Mouse (Mus musculus) NIH3T3 (cell line): ENCODE results near the gene Xxylt1.

ENCODE experiments used
- DNase-seq: peaks from one replicate; pipeline ENCODE4 v3.0.0-alpha.2; 2012; ENCODE audit warnings: low read depth

The Xxylt1 gene

DNA sequence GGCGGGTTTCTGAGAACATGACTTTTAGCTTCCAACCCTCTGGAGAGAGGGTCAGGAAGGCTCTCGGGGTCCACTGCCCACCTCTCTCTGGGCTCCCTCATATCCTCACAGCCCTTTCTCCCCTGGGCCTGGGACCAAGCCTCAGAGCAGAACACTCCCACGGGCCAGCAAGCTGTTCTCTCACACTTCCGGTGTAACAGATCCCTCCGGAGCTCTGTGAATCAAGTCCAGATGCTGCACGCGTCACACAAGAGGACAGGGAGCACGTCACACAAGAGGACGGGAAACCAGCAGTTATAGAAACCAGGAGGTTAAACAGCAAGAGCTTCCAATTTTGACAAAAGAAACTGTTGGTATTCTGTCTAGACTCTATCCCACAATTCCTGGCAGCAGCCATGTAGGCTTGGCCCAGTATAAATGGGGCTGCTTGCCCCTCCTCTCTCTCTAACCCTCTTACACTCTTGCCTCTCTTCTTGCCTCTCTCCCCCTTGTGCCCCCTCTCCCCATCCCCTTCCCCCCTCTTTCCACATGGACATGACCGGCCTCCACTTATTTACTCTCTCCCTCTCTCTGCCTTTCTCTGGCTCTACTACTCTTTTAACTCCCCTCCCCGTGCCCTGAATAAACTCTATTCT lies 19.9 kb downstream of the Xxylt1 start:
- no peak for DNase-seq

DNA sequence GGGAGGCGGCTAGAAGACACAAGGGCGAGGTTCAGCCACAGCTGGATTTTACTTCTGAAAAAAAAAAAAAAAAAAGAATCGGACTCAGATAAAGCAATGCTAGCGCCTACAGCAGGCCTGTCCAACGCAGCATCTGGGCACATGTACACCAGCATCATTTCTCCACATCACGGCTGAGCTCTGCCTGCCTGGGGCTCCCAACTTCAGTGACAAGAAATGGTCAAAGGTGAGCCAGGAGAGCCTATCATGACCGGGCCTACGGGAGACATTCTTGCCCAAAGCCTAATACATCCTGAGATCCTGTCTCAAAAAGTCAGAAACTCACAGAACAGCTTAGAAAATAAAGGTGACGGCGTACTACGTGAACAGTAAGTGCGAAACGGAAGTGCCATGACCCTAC lies 20.5 kb downstream of the Xxylt1 start:
- DNase-seq: no peak

DNA sequence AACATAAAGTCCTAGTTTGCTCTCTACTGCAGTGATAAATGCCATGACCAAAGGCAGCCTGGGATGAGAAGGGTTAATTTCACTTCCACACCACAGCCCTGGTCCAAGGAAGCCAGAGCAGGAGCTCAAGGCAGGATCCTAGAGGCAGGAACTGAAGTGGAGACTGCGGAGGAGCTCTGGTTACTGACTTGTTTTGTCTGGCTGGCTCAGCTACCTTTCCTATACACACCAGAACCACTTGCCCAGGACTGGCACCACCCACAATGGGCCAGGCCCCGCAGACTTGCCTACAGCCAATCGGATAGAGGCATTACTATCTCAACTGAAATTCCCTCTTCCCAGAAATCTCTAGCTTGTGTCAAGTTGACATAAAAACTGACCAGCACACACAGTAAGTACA lies 21.0 kb downstream of the Xxylt1 start:
- no peak for DNase-seq

GRCm38 (mm10) chr16:31059730-31060129 lies 21.5 kb downstream of the Xxylt1 start:
- DNase-seq: no peak

DNA sequence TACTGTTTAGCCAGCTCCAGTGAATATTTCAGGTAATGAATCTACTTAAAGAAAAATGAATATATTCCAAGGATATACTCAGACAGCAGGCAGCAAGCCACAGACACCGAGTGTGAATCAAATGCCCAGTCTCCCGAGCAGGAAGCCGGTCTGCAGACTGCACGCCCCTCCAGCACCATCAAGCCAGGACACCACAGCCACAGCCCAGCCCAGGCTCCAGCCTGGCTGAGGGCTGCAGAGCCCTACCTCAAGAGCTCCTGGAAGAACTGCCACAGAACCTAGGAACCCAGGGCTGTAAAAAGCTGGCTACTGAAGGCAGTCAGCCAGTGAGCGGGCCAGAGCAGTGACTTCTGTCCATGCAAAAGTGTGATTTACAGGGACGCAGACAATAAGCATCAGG lies 28.4 kb downstream of the Xxylt1 start:
- DNase-seq: no peak

DNA sequence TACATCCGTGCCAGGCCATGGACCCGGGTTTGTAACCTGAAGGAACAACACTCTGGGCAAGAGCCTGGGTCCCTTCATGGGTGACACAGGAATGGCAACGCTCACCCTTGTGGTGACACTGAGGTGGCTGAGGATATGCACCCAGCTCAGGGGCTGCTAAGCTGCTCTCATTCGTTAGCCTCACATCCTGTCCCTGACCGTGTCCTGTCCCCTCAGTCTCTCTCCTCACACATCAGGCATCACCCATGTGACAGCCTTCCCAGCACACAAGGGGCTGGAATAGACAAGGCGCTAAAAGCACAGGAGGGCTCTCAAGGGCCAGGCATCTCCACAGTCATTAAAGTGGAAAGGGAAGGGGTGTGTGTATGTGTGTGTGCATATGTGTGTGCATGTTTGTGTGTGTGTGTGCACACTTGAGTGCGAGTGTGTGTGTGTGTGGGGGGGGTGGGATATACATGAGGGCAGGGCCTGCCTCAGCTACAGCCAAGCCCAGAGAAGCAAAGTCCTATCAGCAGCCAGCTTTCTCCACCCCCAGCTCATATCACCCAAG lies 29.0 kb downstream of the Xxylt1 start:
- no peak for DNase-seq

DNA sequence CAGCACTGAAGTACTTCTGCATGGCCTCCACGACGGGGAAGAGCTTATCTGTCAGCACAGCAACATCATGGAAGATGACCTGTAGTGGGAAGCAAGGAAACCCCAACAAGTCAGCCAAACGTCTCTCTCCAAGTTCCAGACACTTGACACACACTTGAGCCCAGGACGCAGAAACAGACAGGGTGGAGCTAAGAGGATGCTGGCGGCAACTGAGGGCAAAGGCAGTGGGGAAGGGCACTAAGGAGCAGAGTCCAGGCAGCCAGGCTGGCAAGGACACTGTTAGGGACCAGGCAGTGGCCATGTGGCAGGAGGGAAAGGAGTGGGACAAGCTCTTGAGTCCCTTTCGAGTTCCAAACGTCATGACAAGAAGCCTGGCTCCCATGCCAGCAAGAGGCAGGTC lies 30.5 kb downstream of the Xxylt1 start:
- no peak for DNase-seq

GRCm38 (mm10) chr16:31048194-31048593 lies 33.0 kb downstream of the Xxylt1 start:
- DNase-seq: no peak

DNA sequence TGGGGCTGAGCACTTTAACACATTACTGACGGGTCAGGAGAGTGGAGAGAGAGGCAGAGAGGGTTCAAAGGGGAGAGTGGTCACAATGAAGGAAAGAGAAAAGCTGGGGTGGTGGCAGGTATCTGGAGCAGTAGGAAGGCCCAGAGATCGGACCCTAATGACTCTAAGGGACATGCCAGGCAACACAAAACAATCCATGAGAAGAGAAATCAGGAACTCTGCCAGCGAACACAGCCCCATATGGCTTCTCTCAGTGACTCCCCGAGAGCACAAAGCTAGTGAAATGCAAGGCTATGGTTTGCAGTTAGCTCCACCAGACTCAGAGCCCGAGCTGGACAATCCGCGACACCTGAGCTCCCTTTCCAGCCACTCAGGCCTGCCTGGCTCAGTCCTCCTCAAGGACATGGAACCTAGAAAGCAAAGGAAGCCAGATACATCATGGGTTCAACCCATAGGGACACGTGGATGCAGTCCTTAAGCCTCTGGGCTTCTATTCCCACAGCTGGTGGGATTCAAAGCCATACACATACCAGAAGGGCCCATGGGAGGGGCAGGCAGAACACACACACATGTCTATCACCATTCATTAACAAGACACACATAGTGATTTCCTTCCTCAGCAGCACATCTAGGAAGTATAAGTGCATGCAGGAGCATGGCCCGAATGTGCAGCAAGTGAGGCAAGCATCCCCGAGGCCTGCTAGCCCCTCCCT lies 33.9 kb downstream of the Xxylt1 start:
- DNase-seq: no peak

DNA sequence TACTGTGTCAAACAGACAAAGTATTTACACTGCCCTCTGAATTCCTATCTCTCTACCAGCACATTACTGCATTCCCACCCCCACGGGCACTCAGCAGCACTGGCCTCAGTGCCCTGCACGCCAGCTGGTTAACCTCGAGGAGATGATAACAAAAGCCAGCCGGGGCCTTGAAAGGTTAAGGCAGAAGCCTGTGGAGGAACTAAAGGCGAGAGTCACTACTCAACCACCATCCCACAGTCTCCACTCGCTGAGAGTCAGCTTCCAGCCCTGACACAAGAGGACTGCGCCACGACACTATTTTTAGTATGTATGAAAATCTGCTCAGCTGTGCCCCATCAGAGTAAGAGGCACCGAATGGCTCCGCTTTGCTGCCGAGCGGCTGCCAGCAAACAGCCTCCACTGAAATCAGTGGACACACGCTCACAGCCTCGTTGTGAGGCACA lies 35.0 kb downstream of the Xxylt1 start:
- no peak for DNase-seq

- DNase-seq: no peak
Observed at GRCm38 (mm10) chr16:31045211-31045610, 36.0 kb downstream of the Xxylt1 start.

- DNase-seq: no peak
Observed at GRCm38 (mm10) chr16:31043136-31043535, 38.1 kb downstream of the Xxylt1 start.

DNA sequence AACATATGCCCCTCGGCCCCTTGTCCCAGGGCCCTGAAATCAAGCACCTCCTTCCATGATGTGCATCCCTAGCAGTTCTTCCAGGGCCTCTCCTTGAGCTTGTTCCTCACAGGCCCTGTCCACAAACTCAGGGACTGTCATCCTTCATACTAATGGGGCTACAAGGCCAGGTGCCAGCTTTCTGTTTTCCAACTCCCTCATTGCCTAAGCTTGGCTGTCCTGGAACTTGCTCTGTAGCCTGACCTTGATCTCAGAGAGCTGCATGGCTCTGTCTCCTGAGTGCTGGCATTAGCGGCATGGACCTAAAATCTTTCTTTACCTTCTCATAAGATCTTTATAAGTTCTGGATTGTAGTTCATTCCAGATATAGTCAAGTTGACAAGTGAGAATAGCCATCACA lies 39.7 kb downstream of the Xxylt1 start:
- no peak for DNase-seq

DNA sequence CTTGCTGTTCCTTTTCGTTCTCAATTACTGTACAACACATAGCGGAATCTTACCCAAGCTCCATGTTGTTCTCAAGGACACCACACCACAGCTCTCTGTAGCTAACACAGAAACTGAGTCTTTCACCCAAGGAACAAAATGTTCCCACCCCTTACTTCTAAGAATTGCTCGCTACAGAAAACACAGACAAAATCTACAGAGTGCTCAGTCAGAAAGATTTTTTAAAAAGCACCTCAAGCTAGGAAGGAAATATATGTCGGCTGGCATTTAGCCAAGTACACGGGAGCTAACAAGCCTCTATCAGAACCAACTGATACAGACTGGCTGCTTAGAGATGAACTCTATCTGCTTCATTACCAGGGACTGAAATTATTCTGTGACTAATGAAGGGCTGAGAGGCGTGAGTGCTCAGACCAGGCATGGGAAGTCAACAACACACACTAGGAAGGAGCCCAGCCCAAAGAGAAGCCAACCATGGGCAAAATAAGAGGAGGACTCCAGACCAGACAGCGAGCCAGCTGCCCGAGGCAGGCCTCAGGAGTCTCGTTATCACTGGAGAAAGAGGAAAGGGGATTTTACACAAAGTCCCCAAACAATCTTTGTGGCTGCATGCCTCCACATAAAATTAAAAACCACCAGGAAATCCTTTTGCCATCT lies 41.3 kb downstream of the Xxylt1 start:
- no peak for DNase-seq

DNA sequence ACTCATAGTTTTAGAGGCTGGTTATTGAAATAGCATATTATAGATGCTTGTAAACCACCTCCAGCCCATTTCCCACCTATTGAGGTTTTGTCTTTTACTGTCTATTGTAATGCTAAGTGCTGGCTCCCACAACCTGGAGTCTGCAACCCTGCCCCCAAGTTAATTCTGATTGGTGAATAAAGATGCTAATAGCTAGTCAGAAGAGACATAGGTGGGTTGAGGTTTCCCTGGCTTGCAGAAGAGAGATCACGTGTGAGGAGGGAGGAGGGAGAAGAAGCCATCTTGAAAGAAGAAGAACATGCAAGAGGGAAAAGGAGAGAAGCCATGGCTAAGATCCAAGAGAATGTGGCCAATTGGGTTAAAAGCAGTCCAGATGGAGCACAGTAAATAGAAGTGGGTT lies 43.8 kb downstream of the Xxylt1 start:
- no peak for DNase-seq

DNA sequence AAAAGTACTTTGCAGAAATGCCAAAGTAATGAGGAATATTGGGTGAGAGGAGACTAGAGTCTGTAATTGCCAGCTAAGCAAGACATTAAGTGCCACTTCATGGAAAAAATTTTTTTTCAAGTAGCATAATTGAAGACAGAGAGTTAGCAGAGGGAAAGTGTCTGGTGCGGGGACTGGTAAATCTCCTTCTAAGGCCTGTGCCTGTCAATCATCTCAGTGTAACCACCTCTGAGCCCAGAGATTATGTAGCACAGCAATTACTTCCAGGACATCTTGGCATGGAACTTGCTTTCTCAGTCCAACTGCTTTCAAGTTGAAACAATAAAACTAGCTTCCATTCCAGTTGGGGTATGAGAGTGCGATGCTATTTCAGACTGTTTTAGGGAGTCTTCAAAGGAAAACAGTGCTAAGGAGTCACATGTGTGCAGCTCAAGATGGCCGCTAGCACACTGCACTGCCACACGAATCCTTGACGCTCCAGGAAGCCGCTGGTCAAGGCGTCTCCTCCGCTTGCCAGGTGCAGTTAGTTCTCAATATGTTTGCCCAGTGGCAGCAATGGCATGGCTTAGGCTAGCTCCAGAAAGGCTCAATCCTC lies 45.5 kb downstream of the Xxylt1 start:
- DNase-seq: no peak

- DNase-seq: no peak
Observed at GRCm38 (mm10) chr16:31035235-31035634, 46.0 kb downstream of the Xxylt1 start.

- no peak for DNase-seq
Observed at GRCm38 (mm10) chr16:31034051-31034450, 47.2 kb downstream of the Xxylt1 start.

- DNase-seq: no peak
Observed at GRCm38 (mm10) chr16:31029739-31030485, 51.3 kb downstream of the Xxylt1 start.

GRCm38 (mm10) chr16:31027675-31028074 lies 53.6 kb downstream of the Xxylt1 start:
- DNase-seq: no peak

DNA sequence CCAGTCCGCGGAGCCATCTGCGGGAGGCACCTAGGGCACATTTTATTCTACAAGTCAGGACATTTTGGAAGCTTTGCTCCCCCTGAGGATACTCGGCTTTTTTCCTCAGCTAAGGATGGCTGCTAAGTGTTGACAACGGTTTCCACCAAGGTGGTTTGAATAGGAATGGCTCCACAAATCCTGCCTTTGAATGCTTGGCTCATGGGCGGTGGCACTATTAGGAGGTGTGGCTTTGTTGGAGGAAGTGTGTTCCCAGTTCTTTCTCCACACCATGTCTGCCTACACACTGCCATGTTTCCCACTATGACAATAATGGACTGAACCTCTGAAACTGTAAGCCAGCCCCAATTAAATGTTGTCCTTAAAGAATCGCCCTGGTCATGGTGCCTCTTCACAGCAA lies 55.7 kb downstream of the Xxylt1 start:
- DNase-seq: no peak

DNA sequence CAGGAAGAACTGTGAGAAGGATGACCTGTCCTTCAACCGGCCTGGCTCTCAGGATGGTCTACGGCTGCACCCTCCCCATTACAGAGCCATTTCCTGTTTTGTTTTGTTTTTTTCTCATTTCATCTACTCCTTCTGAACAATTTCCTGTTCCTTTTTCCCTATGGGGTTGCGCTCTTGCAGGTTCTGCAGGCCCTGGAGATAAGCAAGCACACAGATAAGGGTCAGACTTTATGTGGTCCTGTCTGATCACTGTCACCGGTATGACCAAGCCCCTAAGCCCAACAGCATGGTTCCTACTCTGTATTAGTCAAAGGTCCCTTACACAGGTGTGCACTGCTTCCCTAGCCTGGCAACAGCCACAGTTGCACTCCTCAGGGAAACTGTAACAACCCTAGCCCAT lies 56.2 kb downstream of the Xxylt1 start:
- no peak for DNase-seq
